Mouse (Mus musculus): ENCODE results near the gene Olfr1023. TPM values are rescaled to one million over a fixed set of nuclear protein-coding genes. Genes with fewer than 3 reads are reported as not detected.

The Olfr1023 gene
- not detected for polyA plus RNA-seq (2014; fragmentation: Illumina TruSeq; extraction: RNeasy Lipid Tissue Mini Kit (QIAGEN cat#74804); ENCODE audit: low read depth, low replicate concordance)

DNA sequence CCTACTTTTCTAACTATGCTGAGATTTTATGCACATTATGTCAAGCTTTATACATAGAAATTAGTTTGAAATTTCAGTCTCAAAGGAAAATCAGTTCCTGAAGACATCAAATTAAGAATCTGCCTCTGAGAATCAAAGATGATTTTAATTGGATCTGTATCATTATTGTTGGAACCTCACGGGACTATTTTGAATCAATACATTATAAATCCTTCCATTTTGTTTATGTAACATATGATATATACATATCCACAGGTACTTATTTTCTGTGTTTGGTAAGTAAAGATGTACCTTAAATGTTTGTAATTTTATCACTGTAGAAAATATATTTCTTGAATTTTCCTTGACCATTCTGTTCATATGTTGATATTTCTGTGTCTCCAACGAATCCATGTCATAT is at the start of gene Olfr1023:
TSS of gene Olfr1023 (plus strand) at position 301 of the 400 bp plus-strand sequence.

DNA sequence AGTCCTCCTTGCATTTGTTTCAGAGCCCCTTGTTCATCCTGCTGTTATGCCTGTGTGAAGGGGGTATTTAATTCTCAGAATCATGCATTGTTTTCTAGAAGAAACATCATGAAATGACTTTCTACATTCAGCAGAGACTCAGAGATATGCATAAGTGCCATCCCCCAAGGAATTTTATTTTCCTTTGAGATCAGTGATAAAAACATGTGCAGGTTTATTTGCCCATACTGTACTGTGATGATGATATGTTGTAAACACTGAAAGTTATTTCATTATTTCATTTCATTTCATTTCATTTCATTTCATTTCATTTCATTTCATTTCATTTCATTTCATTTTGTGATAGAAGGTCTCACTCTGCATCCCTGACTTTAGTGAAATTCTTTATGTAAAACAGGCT is 40.1 kb upstream of the Olfr1023 start, which contains the start of gene Olfr1019:
TSS of gene Olfr1019 (minus strand) at position 101 of the 400 bp plus-strand sequence.

DNA sequence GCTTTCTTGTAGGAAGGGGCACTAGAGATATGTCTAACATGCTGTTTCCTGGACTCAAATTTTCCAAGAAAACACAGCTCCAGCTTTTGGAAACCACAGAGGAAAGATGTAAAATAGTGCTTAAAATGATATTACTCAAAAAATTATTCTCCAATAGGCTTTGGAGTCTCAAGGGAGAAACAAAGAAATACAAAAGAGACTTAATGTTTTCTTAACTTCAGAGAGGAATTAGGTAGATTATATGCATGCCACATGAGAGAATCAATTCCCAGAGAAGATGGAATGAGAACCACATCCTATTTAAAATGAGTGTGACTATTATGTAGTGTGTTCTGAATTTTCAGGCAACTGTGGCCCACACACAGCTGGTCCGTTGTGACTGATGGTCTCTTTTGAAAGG is 38.7 kb upstream of the Olfr1023 start, which contains the start of gene Olfr1020:
TSS of gene Olfr1020 (plus strand) at position 301 of the 400 bp plus-strand sequence.

DNA sequence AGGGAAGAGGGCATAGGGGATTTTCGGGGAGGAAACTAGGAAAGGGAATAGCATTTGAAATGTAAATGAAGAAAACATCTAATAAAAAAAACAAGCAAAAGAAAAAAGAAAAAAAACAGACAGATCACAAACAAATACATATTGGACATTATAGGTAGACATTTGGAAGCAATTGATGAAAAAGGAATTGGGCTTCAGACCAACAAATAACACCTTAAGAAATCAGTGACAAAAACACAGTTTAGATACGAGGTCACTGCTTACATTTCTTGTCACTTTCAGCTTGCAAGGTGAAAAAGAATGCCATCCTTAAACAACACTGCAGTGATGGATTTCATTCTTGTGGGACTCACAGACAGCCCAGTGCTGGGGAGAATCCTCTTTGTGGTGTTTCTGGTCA is 17.1 kb upstream of the Olfr1023 start, which contains the start of gene Olfr1022:
TSS of gene Olfr1022 (plus strand) at position 301 of the 400 bp plus-strand sequence.

DNA sequence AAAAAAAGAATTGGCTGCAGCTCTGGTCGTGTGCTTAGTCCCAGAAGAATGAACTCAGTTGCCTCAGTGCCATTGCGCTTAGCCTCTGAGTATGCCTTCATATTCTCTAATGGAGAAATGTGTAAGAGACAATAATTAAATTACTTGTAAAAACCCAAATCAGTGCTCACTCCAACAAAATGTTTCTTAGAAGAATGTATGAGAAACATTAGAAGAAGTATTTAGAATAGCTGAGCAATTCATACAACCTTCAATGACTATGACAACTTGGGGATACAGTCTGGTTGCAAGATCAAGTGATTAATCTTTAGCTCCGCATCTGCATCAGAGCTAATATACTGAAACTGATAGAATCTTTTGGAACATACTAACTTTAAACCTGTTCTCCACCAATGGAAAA is 19.5 kb downstream of the Olfr1023 start, which contains the start of gene Olfr1024:
TSS of gene Olfr1024 (minus strand) at position 101 of the 400 bp plus-strand sequence.

DNA sequence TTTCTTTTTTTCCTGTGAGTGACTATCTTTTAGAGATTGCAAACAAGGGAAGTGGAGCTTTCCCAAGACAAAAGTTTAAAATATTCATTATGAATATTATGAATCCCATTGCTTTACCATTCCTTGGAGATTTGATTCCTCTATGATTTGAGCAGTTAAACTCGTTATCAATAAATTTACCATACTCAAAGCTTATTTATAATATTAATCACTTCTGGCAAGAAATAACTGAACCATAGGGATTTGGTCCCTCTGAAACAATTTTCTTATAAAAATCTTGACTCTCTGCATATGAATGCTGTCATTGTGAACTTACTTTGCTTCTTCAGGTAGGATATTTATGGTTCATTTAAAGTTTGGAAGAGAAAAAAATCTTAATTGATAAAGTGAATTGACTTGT is 29.5 kb downstream of the Olfr1023 start, which contains the start of gene Olfr1025-ps1:
TSS of gene Olfr1025-ps1 (plus strand) at position 301 of the 400 bp plus-strand sequence.

DNA sequence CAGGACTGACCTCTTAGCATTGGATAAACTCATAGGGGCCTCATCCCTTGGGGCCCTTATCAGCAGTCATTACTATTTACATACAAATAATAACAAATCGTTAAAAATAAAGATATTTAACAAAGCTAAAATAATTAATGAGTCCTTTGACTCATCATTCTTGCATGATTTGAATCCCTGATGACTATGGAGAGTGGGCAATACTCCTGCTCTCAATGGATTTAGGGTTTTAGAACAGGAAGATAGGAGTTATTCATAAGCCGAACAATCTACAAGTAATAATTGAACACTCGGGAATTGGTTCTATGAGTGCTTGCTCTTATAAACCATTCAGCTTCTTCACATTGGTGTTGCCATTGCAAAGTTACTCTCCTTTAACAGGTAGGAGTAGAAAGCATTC is 35.8 kb downstream of the Olfr1023 start, which contains the start of gene Olfr1026:
TSS of gene Olfr1026 (plus strand) at position 301 of the 400 bp plus-strand sequence.

Other genes starting within 250 kb of the Olfr1023 start
- gene Olfr1002, start 234.9 kb upstream of the Olfr1023 start, polyA plus RNA-seq (2014; fragmentation: Illumina TruSeq; extraction: RNeasy Lipid Tissue Mini Kit (QIAGEN cat#74804); ENCODE audit: low read depth, low replicate concordance) = not detected
- gene Olfr154, start 221.2 kb upstream of the Olfr1023 start, polyA plus RNA-seq (2014; fragmentation: Illumina TruSeq; extraction: RNeasy Lipid Tissue Mini Kit (QIAGEN cat#74804); ENCODE audit: low read depth, low replicate concordance) = not detected
- not detected for gene Olfr1006, start 206.9 kb upstream of the Olfr1023 start, polyA plus RNA-seq (2014; fragmentation: Illumina TruSeq; extraction: RNeasy Lipid Tissue Mini Kit (QIAGEN cat#74804); ENCODE audit: low read depth, low replicate concordance)
- gene Olfr1008, start 196.2 kb upstream of the Olfr1023 start, polyA plus RNA-seq (2014; fragmentation: Illumina TruSeq; extraction: RNeasy Lipid Tissue Mini Kit (QIAGEN cat#74804); ENCODE audit: low read depth, low replicate concordance) = not detected
- gene Olfr1009, start 170.2 kb upstream of the Olfr1023 start, polyA plus RNA-seq (2014; fragmentation: Illumina TruSeq; extraction: RNeasy Lipid Tissue Mini Kit (QIAGEN cat#74804); ENCODE audit: low read depth, low replicate concordance) = not detected
- not detected for gene Olfr1012, start 122.9 kb upstream of the Olfr1023 start, polyA plus RNA-seq (2014; fragmentation: Illumina TruSeq; extraction: RNeasy Lipid Tissue Mini Kit (QIAGEN cat#74804); ENCODE audit: low read depth, low replicate concordance)
- gene Olfr1013, start 118.5 kb upstream of the Olfr1023 start, polyA plus RNA-seq (2014; fragmentation: Illumina TruSeq; extraction: RNeasy Lipid Tissue Mini Kit (QIAGEN cat#74804); ENCODE audit: low read depth, low replicate concordance) = not detected
- not detected for gene Olfr1014, start 112.9 kb upstream of the Olfr1023 start, polyA plus RNA-seq (2014; fragmentation: Illumina TruSeq; extraction: RNeasy Lipid Tissue Mini Kit (QIAGEN cat#74804); ENCODE audit: low read depth, low replicate concordance)
- gene Olfr1015, start 103.6 kb upstream of the Olfr1023 start, polyA plus RNA-seq (2014; fragmentation: Illumina TruSeq; extraction: RNeasy Lipid Tissue Mini Kit (QIAGEN cat#74804); ENCODE audit: low read depth, low replicate concordance) = not detected
- not detected for gene Olfr1016, start 83.1 kb upstream of the Olfr1023 start, polyA plus RNA-seq (2014; fragmentation: Illumina TruSeq; extraction: RNeasy Lipid Tissue Mini Kit (QIAGEN cat#74804); ENCODE audit: low read depth, low replicate concordance)
- gene Olfr1018, start 67.2 kb upstream of the Olfr1023 start, polyA plus RNA-seq (2014; fragmentation: Illumina TruSeq; extraction: RNeasy Lipid Tissue Mini Kit (QIAGEN cat#74804); ENCODE audit: low read depth, low replicate concordance) = not detected
- not detected for gene Olfr1019, start 40.2 kb upstream of the Olfr1023 start, polyA plus RNA-seq (2014; fragmentation: Illumina TruSeq; extraction: RNeasy Lipid Tissue Mini Kit (QIAGEN cat#74804); ENCODE audit: low read depth, low replicate concordance)
- gene Olfr1020, start 38.6 kb upstream of the Olfr1023 start, polyA plus RNA-seq (2014; fragmentation: Illumina TruSeq; extraction: RNeasy Lipid Tissue Mini Kit (QIAGEN cat#74804); ENCODE audit: low read depth, low replicate concordance) = not detected
- not detected for gene Olfr1022, start 17.0 kb upstream of the Olfr1023 start, polyA plus RNA-seq (2014; fragmentation: Illumina TruSeq; extraction: RNeasy Lipid Tissue Mini Kit (QIAGEN cat#74804); ENCODE audit: low read depth, low replicate concordance)
- not detected for gene Olfr1024, start 19.4 kb downstream of the Olfr1023 start, polyA plus RNA-seq (2014; fragmentation: Illumina TruSeq; extraction: RNeasy Lipid Tissue Mini Kit (QIAGEN cat#74804); ENCODE audit: low read depth, low replicate concordance)
- gene Olfr1025-ps1, start 29.6 kb downstream of the Olfr1023 start, polyA plus RNA-seq (2014; fragmentation: Illumina TruSeq; extraction: RNeasy Lipid Tissue Mini Kit (QIAGEN cat#74804); ENCODE audit: low read depth, low replicate concordance) = not detected
- not detected for gene Olfr1026, start 35.9 kb downstream of the Olfr1023 start, polyA plus RNA-seq (2014; fragmentation: Illumina TruSeq; extraction: RNeasy Lipid Tissue Mini Kit (QIAGEN cat#74804); ENCODE audit: low read depth, low replicate concordance)
- not detected for gene Olfr1028, start 64.8 kb downstream of the Olfr1023 start, polyA plus RNA-seq (2014; fragmentation: Illumina TruSeq; extraction: RNeasy Lipid Tissue Mini Kit (QIAGEN cat#74804); ENCODE audit: low read depth, low replicate concordance)
- gene Olfr1029, start 88.3 kb downstream of the Olfr1023 start, polyA plus RNA-seq (2014; fragmentation: Illumina TruSeq; extraction: RNeasy Lipid Tissue Mini Kit (QIAGEN cat#74804); ENCODE audit: low read depth, low replicate concordance) = 0.09 TPM
- gene Olfr1030, start 93.6 kb downstream of the Olfr1023 start, polyA plus RNA-seq (2014; fragmentation: Illumina TruSeq; extraction: RNeasy Lipid Tissue Mini Kit (QIAGEN cat#74804); ENCODE audit: low read depth, low replicate concordance) = not detected
- gene Olfr1031, start 104.7 kb downstream of the Olfr1023 start, polyA plus RNA-seq (2014; fragmentation: Illumina TruSeq; extraction: RNeasy Lipid Tissue Mini Kit (QIAGEN cat#74804); ENCODE audit: low read depth, low replicate concordance) = not detected
- gene Olfr1032, start 119.9 kb downstream of the Olfr1023 start, polyA plus RNA-seq (2014; fragmentation: Illumina TruSeq; extraction: RNeasy Lipid Tissue Mini Kit (QIAGEN cat#74804); ENCODE audit: low read depth, low replicate concordance) = not detected
- 4.1 TPM for gene Olfr1033, start 135.0 kb downstream of the Olfr1023 start, polyA plus RNA-seq (2014; fragmentation: Illumina TruSeq; extraction: RNeasy Lipid Tissue Mini Kit (QIAGEN cat#74804); ENCODE audit: low read depth, low replicate concordance)
- gene Olfr1034, start 160.2 kb downstream of the Olfr1023 start, polyA plus RNA-seq (2014; fragmentation: Illumina TruSeq; extraction: RNeasy Lipid Tissue Mini Kit (QIAGEN cat#74804); ENCODE audit: low read depth, low replicate concordance) = 0.57 TPM
- not detected for gene Olfr1036, start 188.4 kb downstream of the Olfr1023 start, polyA plus RNA-seq (2014; fragmentation: Illumina TruSeq; extraction: RNeasy Lipid Tissue Mini Kit (QIAGEN cat#74804); ENCODE audit: low read depth, low replicate concordance)
- not detected for gene Olfr1037, start 201.7 kb downstream of the Olfr1023 start, polyA plus RNA-seq (2014; fragmentation: Illumina TruSeq; extraction: RNeasy Lipid Tissue Mini Kit (QIAGEN cat#74804); ENCODE audit: low read depth, low replicate concordance)